Mouse (Mus musculus) bone marrow macrophage, adult 2 months (primary cell): Measurements from ENCODE around the gene Srrt. TPM values are rescaled to one million over a fixed set of nuclear protein-coding genes. Genes with fewer than 3 reads are reported as not detected.

Source experiments
- H3K27ac ChIP-seq: 2 replicates; pipeline ENCODE4 v1.5.1; 2012; ENCODE audit warnings: low read depth, low read length; ENCODE audit not compliant: insufficient read depth
- H3K4me1 ChIP-seq: 2 replicates; pipeline ENCODE4 v1.6.1; 2012; ENCODE audit warnings: low read length; ENCODE audit not compliant: control insufficient read depth, insufficient read depth
- H3K4me3 ChIP-seq: 2 replicates; pipeline ENCODE4 v1.5.1; 2012; ENCODE audit warnings: mild to moderate bottlenecking, low read length, moderate library complexity; ENCODE audit not compliant: insufficient read depth
- CTCF ChIP-seq: IDR thresholded peaks from 2 replicates; pipeline ENCODE4 v1.5.1; 2012; ENCODE audit warnings: low read depth, mild to moderate bottlenecking, low read length, moderate library complexity
- POLR2A ChIP-seq: IDR thresholded peaks from 2 replicates; pipeline ENCODE4 v1.6.1; 2012; ENCODE audit warnings: mild to moderate bottlenecking, low read depth, low read length, borderline replicate concordance
- polyA plus RNA-seq: library from polyadenylated mRNA; stranded (reverse); fragments of >200 nt; gene quantifications from 2 replicates; pipeline ENCODE4 v1.2.4, GENCODE M21; 2012; ENCODE audit not compliant: missing spikeins, insufficient read depth, insufficient read length

The Srrt gene
- polyA plus RNA-seq, 1 experiment, result 172 TPM

- TF ChIP-seq POLR2A (no peak), CTCF (no peak)
- Histone ChIP-seq H3K4me1 (no peaks in the 10 kb centered on the region), H3K27ac (no peak overlapping the region), H3K4me3 (no peak overlapping the region)
Measured at GRCm38 (mm10) chr5:137347856-137348255, 40.4 kb upstream of the Srrt start.

DNA sequence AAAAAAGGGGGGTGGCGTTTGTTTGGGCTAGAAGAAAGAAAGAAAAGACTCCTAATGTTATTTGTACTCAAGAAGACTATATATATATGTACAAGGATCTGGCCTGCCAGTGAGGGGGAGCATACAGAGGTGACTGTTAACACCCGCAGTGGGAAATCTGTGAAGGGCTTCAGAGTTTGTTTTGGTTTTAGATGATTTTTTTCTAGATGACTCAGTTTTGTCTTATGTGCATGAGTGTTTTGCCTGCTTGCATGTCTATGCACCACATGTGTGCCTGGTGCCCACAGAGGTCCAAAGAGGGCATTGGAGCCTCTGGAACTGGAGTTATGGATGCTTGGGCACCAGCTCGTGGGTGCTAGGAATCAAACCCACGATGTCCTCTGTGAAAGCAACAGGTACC is 39.5 kb upstream of the Srrt start:
- no peak for TF ChIP-seq CTCF
- TF ChIP-seq POLR2A, result no peak
- Histone ChIP-seq H3K4me1 (no peaks in the 10 kb centered on the region), H3K4me3 (no peak overlapping the region), H3K27ac (no peak overlapping the region)

GRCm38 (mm10) chr5:137346388-137346787 is 38.9 kb upstream of the Srrt start:
- H3K4me1 ChIP-seq, result no peaks in the 10 kb centered on the region
- no peak overlapping the region for H3K4me3 ChIP-seq
- TF ChIP-seq CTCF (no peak), POLR2A (no peak)
- no peak overlapping the region for H3K27ac ChIP-seq

DNA sequence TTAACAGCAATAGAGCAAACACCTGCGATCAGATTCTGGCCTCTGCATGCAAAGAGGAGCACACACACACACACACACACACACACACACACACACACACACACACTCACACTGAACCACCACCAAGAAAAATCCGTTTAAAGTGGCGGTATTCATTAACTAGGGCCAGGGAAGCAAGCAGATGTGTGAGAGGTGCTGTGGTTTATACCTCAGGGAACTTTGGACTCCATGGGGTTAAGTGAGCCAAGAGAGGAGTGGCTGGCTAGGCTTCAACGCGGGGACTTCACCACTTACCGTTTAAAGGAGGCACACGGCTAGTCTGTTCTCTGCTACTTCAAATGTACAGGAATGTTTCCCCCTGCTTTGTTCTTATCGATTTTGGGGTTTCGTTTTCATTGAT is 38.3 kb upstream of the Srrt start:
- no peak overlapping the region for H3K27ac ChIP-seq
- no peaks in the 10 kb centered on the region for H3K4me1 ChIP-seq
- H3K4me3 ChIP-seq, result no peak overlapping the region
- TF ChIP-seq CTCF (no peak), POLR2A (no peak)

GRCm38 (mm10) chr5:137343869-137344268 is 36.4 kb upstream of the Srrt start:
- TF ChIP-seq POLR2A (no peak), CTCF (no peak)
- H3K4me1 ChIP-seq, result 0 out of 2 replicates have a peak, but pooled peaks cover under 1% of the 10 kb centered on the region
- no peak overlapping the region for H3K27ac ChIP-seq
- no peak overlapping the region for H3K4me3 ChIP-seq

- Histone ChIP-seq H3K27ac (no peak overlapping the region), H3K4me3 (no peak overlapping the region), H3K4me1 (0 out of 2 replicates have a peak, but pooled peaks cover 2% of the 10 kb centered on the region)
- no peak for TF ChIP-seq CTCF
- TF ChIP-seq POLR2A, result no peak
Measured at GRCm38 (mm10) chr5:137343412-137343811, 35.9 kb upstream of the Srrt start.

GRCm38 (mm10) chr5:137342407-137343012 is 35.0 kb upstream of the Srrt start:
- no peak overlapping the region for H3K4me3 ChIP-seq
- TF ChIP-seq POLR2A (no peak), CTCF (no peak)
- peaks cover 7% of the 10 kb centered on the region; the same call in 1 of the 2 replicates for H3K4me1 ChIP-seq
- no peak overlapping the region for H3K27ac ChIP-seq

DNA sequence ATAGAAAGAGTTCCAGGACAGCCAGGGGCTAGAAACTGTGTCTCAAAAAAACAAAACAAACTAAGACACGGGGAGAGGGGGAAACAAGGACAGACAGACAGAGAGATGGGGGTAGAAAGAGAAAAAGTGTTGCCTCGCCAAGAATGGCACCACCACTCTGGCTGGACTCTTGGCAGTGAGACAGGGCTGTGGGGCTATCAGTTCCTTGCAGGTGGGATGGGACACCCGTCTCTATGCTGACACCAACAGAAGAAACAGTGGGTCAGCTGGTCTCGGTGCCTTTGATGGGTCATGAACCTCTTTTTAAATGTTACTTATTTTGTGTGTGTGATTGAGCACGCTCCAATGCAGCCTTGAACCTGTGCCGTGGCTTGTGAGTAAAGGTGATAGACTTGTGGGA is 32.7 kb upstream of the Srrt start:
- H3K4me3 ChIP-seq, result no peak overlapping the region
- no peak overlapping the region for H3K27ac ChIP-seq
- H3K4me1 ChIP-seq, result peaks cover 7% of the 10 kb centered on the region; the same call in 1 of the 2 replicates
- TF ChIP-seq POLR2A (no peak), CTCF (no peak)

- no peak overlapping the region for H3K4me3 ChIP-seq
- H3K4me1 ChIP-seq, result peaks cover 7% of the 10 kb centered on the region; the same call in 1 of the 2 replicates
- no peak for TF ChIP-seq CTCF
- TF ChIP-seq POLR2A, result no peak
- H3K27ac ChIP-seq, result no peak overlapping the region
Measured at GRCm38 (mm10) chr5:137339290-137339979, 32.0 kb upstream of the Srrt start.

GRCm38 (mm10) chr5:137338663-137339289 is 31.3 kb upstream of the Srrt start:
- peak overlapping the region; percentile 60 for H3K4me3 ChIP-seq
- TF ChIP-seq POLR2A (no peak), CTCF (no peak)
- H3K4me1 ChIP-seq, result peaks cover 10% of the 10 kb centered on the region; the same call in 1 of the 2 replicates
- H3K27ac ChIP-seq, result peak overlapping the region; percentile 48; the same call in 1 of the 2 replicates
